Mouse (Mus musculus): ENCODE results near the gene Ppara. TPM values are rescaled to one million over a fixed set of nuclear protein-coding genes. Genes with fewer than 3 reads are reported as not detected.

Ppara gene
- polyA plus RNA-seq, 1 experiment from 2014 or later = 2.2 TPM

GRCm38 (mm10) chr15:85765022-85765421 lies 30.2 kb downstream of the Ppara start:
- Histone ChIP-seq H3K36me3 (ENCODE audit: control insufficient read depth, insufficient read depth, low read length) (no peaks in the 10 kb centered on the region), H3K9me3 (ENCODE audit: control insufficient read depth, low read depth, low read length) (no peaks in the 10 kb centered on the region), H3K4me1 (ENCODE audit: control insufficient read depth, insufficient read depth, low read length) (no peaks in the 10 kb centered on the region), H3K27ac (ENCODE audit: low read length) (no peak overlapping the region), H3K27me3 (ENCODE audit: control insufficient read depth, insufficient read depth, low read length) (no peaks in the 10 kb centered on the region), H3K4me2 (replicated peaks; ENCODE audit: low read depth, low read length) (no peak overlapping the region), H3K9ac (replicated peaks; ENCODE audit: low read depth, low read length) (no peak overlapping the region), H3K4me3 (ENCODE audit: low read depth, low read length) (no peak overlapping the region)
- ATAC-seq (ENCODE audit: insufficient number of reproducible peaks, insufficient read depth, low FRiP score, low read depth) = no peak
- WGBS = 37% methylated on average over 3 of the region's 3 CpGs

GRCm38 (mm10) chr15:85766677-85767076 lies 31.9 kb downstream of the Ppara start:
- Histone ChIP-seq H3K27me3 (ENCODE audit: control insufficient read depth, insufficient read depth, low read length) (no peaks in the 10 kb centered on the region), H3K27ac (ENCODE audit: low read length) (no peak overlapping the region), H3K4me1 (ENCODE audit: control insufficient read depth, insufficient read depth, low read length) (no peaks in the 10 kb centered on the region), H3K9ac (replicated peaks; ENCODE audit: low read depth, low read length) (no peak overlapping the region), H3K36me3 (ENCODE audit: control insufficient read depth, insufficient read depth, low read length) (no peaks in the 10 kb centered on the region), H3K9me3 (ENCODE audit: control insufficient read depth, low read depth, low read length) (no peaks in the 10 kb centered on the region), H3K4me2 (replicated peaks; ENCODE audit: low read depth, low read length) (no peak overlapping the region), H3K4me3 (ENCODE audit: low read depth, low read length) (no peak overlapping the region)
- WGBS = 86% methylated on average over 5 of the region's 5 CpGs
- no peak for ATAC-seq (ENCODE audit: insufficient number of reproducible peaks, insufficient read depth, low FRiP score, low read depth)

- Histone ChIP-seq H3K4me2 (replicated peaks; ENCODE audit: low read depth, low read length) (no peak overlapping the region), H3K4me3 (ENCODE audit: low read depth, low read length) (no peak overlapping the region), H3K4me1 (ENCODE audit: control insufficient read depth, insufficient read depth, low read length) (no peaks in the 10 kb centered on the region), H3K27me3 (ENCODE audit: control insufficient read depth, insufficient read depth, low read length) (no peaks in the 10 kb centered on the region), H3K9me3 (ENCODE audit: control insufficient read depth, low read depth, low read length) (no peaks in the 10 kb centered on the region), H3K9ac (replicated peaks; ENCODE audit: low read depth, low read length) (no peak overlapping the region), H3K27ac (ENCODE audit: low read length) (no peak overlapping the region), H3K36me3 (ENCODE audit: control insufficient read depth, insufficient read depth, low read length) (no peaks in the 10 kb centered on the region)
- ATAC-seq (ENCODE audit: insufficient number of reproducible peaks, insufficient read depth, low FRiP score, low read depth) = no peak
- WGBS = 90% methylated on average over 8 of the region's 8 CpGs
These were observed 34.2 kb downstream of the Ppara start for GRCm38 (mm10) chr15:85768991-85769390.

GRCm38 (mm10) chr15:85771306-85772121 lies 36.7 kb downstream of the Ppara start:
- ATAC-seq (ENCODE audit: insufficient number of reproducible peaks, insufficient read depth, low FRiP score, low read depth) = no peak

GRCm38 (mm10) chr15:85772146-85772740 lies 37.5 kb downstream of the Ppara start:
- no peak overlapping the region for H3K27ac ChIP-seq (ENCODE audit: low read length)
- ATAC-seq (ENCODE audit: insufficient number of reproducible peaks, insufficient read depth, low FRiP score, low read depth) = no peak
- WGBS = 72% methylated on average over 11 of the region's 11 CpGs

More at GRCm38 (mm10) chr15:85771306-85772121, 36.7 kb downstream of the Ppara start:
- Histone ChIP-seq H3K36me3 (ENCODE audit: control insufficient read depth, insufficient read depth, low read length) (no peaks in the 10 kb centered on the region), H3K4me2 (replicated peaks; ENCODE audit: low read depth, low read length) (no peak overlapping the region), H3K4me3 (ENCODE audit: low read depth, low read length) (no peak overlapping the region), H3K4me1 (ENCODE audit: control insufficient read depth, insufficient read depth, low read length) (no peaks in the 10 kb centered on the region), H3K9ac (replicated peaks; ENCODE audit: low read depth, low read length) (no peak overlapping the region), H3K27me3 (ENCODE audit: control insufficient read depth, insufficient read depth, low read length) (no peaks in the 10 kb centered on the region), H3K27ac (ENCODE audit: low read length) (no peak overlapping the region), H3K9me3 (ENCODE audit: control insufficient read depth, low read depth, low read length) (no peaks in the 10 kb centered on the region)
- WGBS = 77% methylated on average over 17 of the region's 17 CpGs

GRCm38 (mm10) chr15:85774419-85774818 lies 39.6 kb downstream of the Ppara start:
- no peak for ATAC-seq (ENCODE audit: insufficient number of reproducible peaks, insufficient read depth, low FRiP score, low read depth)
- Histone ChIP-seq H3K27ac (ENCODE audit: low read length) (no peak overlapping the region), H3K9me3 (ENCODE audit: control insufficient read depth, low read depth, low read length) (no peaks in the 10 kb centered on the region), H3K4me2 (replicated peaks; ENCODE audit: low read depth, low read length) (no peak overlapping the region), H3K27me3 (ENCODE audit: control insufficient read depth, insufficient read depth, low read length) (no peaks in the 10 kb centered on the region), H3K9ac (replicated peaks; ENCODE audit: low read depth, low read length) (no peak overlapping the region), H3K36me3 (ENCODE audit: control insufficient read depth, insufficient read depth, low read length) (no peaks in the 10 kb centered on the region), H3K4me1 (ENCODE audit: control insufficient read depth, insufficient read depth, low read length) (no peaks in the 10 kb centered on the region), H3K4me3 (ENCODE audit: low read depth, low read length) (no peak overlapping the region)
- 85% methylated on average over 9 of the region's 9 CpGs for WGBS

More at GRCm38 (mm10) chr15:85772146-85772740, 37.5 kb downstream of the Ppara start:
- Histone ChIP-seq H3K4me1 (ENCODE audit: control insufficient read depth, insufficient read depth, low read length) (no peaks in the 10 kb centered on the region), H3K36me3 (ENCODE audit: control insufficient read depth, insufficient read depth, low read length) (no peaks in the 10 kb centered on the region), H3K9ac (replicated peaks; ENCODE audit: low read depth, low read length) (no peak overlapping the region), H3K27me3 (ENCODE audit: control insufficient read depth, insufficient read depth, low read length) (no peaks in the 10 kb centered on the region), H3K4me2 (replicated peaks; ENCODE audit: low read depth, low read length) (no peak overlapping the region), H3K4me3 (ENCODE audit: low read depth, low read length) (no peak overlapping the region), H3K9me3 (ENCODE audit: control insufficient read depth, low read depth, low read length) (no peaks in the 10 kb centered on the region)

GRCm38 (mm10) chr15:85775001-85775400 lies 40.2 kb downstream of the Ppara start:
- 84% methylated on average over 7 of the region's 7 CpGs for WGBS
- no peak overlapping the region for H3K27ac ChIP-seq (ENCODE audit: low read length)
- ATAC-seq (ENCODE audit: insufficient number of reproducible peaks, insufficient read depth, low FRiP score, low read depth) = no peak

GRCm38 (mm10) chr15:85776241-85776640 lies 41.5 kb downstream of the Ppara start:
- Histone ChIP-seq H3K4me3 (ENCODE audit: low read depth, low read length) (no peak overlapping the region), H3K4me1 (ENCODE audit: control insufficient read depth, insufficient read depth, low read length) (no peaks in the 10 kb centered on the region), H3K4me2 (replicated peaks; ENCODE audit: low read depth, low read length) (no peak overlapping the region), H3K9ac (replicated peaks; ENCODE audit: low read depth, low read length) (no peak overlapping the region), H3K9me3 (ENCODE audit: control insufficient read depth, low read depth, low read length) (no peaks in the 10 kb centered on the region), H3K36me3 (ENCODE audit: control insufficient read depth, insufficient read depth, low read length) (no peaks in the 10 kb centered on the region), H3K27ac (ENCODE audit: low read length) (no peak overlapping the region), H3K27me3 (ENCODE audit: control insufficient read depth, insufficient read depth, low read length) (no peaks in the 10 kb centered on the region)
- 69% methylated on average over 2 of the region's 2 CpGs for WGBS
- no peak for ATAC-seq (ENCODE audit: insufficient number of reproducible peaks, insufficient read depth, low FRiP score, low read depth)

More at GRCm38 (mm10) chr15:85775001-85775400, 40.2 kb downstream of the Ppara start:
- Histone ChIP-seq H3K4me2 (replicated peaks; ENCODE audit: low read depth, low read length) (no peak overlapping the region), H3K27me3 (ENCODE audit: control insufficient read depth, insufficient read depth, low read length) (no peaks in the 10 kb centered on the region), H3K36me3 (ENCODE audit: control insufficient read depth, insufficient read depth, low read length) (no peaks in the 10 kb centered on the region), H3K9ac (replicated peaks; ENCODE audit: low read depth, low read length) (no peak overlapping the region), H3K9me3 (ENCODE audit: control insufficient read depth, low read depth, low read length) (no peaks in the 10 kb centered on the region), H3K4me3 (ENCODE audit: low read depth, low read length) (no peak overlapping the region), H3K4me1 (ENCODE audit: control insufficient read depth, insufficient read depth, low read length) (no peaks in the 10 kb centered on the region)
